Mouse (Mus musculus) MN1 (cell line): ENCODE data around the gene Dhx33.

Experiments used
- DNase-seq: peaks from one replicate; pipeline ENCODE4 v3.0.0-alpha.2; 2016; ENCODE audit warnings: low spot score

Dhx33 gene

GRCm38 (mm10) chr11:71004316-71004773 is at the start of gene Dhx33:
Dhx33 (minus strand) TSS chr11:71004437.
- DNase-seq = peak; percentile 97

GRCm38 (mm10) chr11:71052554-71052953 is 48.3 kb upstream of the Dhx33 start:
- DNase-seq = peak; percentile 56

DNA sequence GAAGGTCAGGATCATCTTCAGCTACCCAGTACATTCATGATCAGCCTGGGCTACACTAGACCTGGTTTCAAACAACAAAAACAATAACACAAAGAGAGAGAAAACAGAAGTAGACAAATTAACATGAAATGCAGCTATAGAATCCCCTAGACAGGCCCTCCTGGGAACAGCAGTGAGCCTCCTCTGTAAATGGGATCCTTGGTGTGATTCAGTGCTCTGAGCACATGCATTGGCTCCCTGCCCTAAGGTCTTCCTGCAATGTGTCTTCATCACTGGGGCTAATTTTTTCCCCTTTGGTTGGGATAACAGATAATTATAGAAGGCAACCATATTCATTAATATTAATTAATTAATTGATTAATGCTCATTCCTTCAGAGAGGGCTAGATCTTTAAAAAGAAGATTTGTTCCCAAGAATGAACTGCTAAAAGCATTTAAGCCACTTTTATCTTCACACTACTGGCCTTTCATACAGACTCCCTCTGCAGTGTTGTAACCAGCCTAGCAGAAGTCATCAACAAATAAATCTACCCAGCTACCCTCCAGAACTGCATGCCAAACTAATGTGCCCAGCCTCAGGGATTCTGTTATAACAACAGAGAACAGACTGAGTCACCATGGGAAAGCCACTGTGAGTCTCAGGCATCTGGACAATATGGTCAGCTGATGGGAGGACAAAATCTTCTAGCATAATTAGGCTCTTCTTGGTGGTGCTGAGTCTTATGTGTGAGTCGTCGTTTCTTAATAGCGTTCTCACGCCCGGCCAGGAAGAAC is 35.5 kb upstream of the Dhx33 start:
- no peak for DNase-seq

- DNase-seq = peak; percentile 41
Observed at GRCm38 (mm10) chr11:71033163-71033761, 29.0 kb upstream of the Dhx33 start, which contains the start of gene 6330403K07Rik. 6330403K07Rik (minus strand) TSS chr11:71033513.

DNA sequence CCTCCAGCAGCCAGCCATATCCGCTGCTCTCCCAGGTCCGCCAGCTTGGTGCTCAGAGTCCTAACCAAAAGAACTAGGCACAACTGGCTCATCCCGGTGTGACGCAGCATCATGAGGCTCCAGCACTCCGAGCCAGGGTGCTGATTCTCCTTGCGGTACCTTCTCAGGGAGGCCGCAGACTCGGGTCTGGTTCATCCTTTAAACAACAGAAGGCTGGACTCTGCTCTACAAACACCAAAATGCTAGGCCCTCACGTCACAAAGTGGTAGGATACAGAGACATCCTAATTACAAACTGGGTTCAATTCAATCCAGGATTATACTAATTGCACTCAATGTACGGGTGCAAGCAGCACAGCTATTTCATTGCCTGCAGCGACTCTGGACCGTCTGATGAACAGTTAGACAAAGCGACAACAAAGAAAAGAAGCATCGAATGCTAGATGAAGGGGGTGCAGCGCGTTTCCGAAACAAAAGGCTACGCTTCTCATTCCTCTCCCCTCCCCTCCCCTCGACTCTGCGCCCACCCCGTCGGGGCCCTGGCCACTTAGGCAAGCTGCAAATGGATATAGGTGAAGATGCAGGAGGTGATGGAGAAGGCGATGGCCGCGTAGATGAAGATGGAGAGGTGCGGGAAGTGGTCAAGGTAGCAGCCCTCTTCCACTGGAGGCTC is 28.4 kb upstream of the Dhx33 start:
- DNase-seq = no peak

GRCm38 (mm10) chr11:71032070-71032469 is 27.8 kb upstream of the Dhx33 start:
- no peak for DNase-seq

- DNase-seq = no peak
Observed at GRCm38 (mm10) chr11:71029403-71030118, 25.3 kb upstream of the Dhx33 start.

- peak; percentile 39 for DNase-seq
Observed at GRCm38 (mm10) chr11:71028280-71028679, 24.0 kb upstream of the Dhx33 start.

DNA sequence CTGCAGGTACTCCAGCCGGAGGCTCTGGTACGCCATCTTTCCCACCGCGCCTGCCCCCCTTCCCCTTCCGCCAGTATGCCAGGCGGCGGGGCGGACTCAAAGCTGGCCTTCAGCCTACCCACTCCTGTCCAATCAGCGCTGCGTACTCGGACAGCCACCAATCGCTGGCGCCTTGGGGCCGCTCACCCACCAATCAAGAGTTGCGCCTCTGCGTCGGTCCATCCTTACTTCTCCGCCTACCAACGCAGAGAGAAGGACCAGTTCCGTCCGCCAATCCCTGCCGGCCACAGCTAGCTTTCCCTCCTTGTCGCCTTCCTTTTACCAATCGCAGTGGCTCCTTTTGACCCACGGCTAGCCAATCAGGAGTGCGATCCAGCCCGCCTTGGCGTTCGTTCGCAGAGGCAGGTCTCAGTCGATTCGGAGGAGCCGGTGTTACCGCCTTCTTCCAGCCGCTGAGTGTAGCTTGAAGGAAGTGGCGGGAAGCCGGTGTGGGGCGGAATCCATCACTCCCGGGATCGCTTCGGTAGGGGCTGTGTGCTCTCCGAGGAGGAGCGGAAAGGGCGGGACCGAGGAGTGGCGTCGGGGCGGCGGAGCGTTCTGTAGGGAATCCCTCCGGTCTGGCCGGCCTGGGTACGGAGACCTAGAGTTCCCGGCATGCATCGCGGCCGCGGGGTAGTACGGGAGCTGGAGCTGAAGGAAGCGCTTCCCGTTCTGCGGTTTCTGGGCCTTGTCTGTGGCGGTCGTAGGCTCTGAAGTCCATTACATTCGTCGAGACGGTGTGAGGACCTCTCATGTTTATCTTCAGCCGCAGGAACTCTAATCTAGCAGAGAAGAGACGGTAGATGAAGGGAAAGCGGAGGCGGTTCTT is 15.2 kb upstream of the Dhx33 start, which contains the start of the genes Mis12 and Derl2:
Gene Mis12 (plus strand): TSS at position 411 of the 868 bp plus-strand sequence.
Gene Derl2 (minus strand): TSS at position 641 of the 868 bp plus-strand sequence.
- DNase-seq = peak; percentile 98

GRCm38 (mm10) chr11:71018416-71019200 is 14.4 kb upstream of the Dhx33 start:
- no peak for DNase-seq

- DNase-seq = no peak
Observed at GRCm38 (mm10) chr11:71017051-71017450, 12.8 kb upstream of the Dhx33 start.

DNA sequence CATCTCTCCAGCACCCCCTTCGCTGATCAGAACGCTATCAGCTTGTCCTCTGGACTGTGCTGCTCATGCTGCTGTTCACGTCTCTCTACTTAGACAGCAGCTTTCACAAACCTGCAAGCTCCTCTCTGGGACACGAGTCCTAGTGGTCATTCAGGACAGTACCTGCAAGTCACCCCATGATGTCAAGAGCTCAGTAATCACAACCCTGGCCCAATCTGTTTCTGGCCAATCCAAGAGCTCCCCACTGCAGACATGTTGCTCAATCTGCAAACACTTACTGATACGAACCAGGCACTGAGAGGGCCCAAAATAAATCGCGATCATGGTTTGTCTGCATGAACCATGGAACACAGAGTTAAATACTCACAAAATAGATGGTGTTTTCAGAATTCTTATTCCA is 8.5 kb upstream of the Dhx33 start:
- DNase-seq = no peak

DNA sequence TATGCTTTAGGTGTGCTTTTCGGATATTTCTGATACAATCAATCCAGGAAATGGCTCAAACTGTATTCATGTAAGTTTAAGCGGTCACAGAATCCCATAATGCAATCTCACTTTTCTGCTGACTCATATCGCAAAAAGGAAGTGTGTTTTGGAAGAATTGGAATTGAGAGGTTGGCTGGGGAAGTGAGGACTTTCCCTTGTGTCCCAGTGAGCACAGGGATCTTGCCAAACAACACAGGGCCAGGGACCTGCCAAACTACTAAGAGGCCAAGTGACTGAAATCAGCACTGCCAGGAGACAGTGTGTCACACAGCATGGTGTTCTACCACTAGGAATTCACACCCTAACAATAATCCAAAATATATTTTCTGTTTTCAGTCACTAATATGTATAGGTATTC is 4.1 kb upstream of the Dhx33 start:
- DNase-seq = no peak

GRCm38 (mm10) chr11:71007831-71008230 is 3.6 kb upstream of the Dhx33 start:
- no peak for DNase-seq

DNA sequence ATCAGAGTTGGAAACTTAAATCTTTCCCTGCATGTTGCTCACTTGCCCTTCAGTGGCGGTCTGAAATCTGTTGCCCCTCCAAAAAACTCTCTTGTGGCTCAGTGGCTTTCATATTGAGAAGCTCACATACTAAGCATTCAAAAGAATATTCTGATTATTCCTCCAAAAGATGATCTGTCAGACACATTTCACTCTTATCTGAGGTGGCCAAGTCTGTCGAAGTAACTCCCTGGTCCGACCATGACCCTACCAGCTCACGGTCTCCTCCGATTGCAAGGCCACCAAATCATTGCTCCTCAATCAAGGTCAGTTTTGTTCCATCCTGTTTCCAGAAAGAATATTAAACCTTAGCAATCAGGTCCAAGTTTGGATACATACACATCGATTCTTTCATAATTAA is 2.8 kb upstream of the Dhx33 start:
- DNase-seq = no peak

GRCm38 (mm10) chr11:71005046-71005445 is 809 bp upstream of the Dhx33 start:
- DNase-seq = no peak

DNA sequence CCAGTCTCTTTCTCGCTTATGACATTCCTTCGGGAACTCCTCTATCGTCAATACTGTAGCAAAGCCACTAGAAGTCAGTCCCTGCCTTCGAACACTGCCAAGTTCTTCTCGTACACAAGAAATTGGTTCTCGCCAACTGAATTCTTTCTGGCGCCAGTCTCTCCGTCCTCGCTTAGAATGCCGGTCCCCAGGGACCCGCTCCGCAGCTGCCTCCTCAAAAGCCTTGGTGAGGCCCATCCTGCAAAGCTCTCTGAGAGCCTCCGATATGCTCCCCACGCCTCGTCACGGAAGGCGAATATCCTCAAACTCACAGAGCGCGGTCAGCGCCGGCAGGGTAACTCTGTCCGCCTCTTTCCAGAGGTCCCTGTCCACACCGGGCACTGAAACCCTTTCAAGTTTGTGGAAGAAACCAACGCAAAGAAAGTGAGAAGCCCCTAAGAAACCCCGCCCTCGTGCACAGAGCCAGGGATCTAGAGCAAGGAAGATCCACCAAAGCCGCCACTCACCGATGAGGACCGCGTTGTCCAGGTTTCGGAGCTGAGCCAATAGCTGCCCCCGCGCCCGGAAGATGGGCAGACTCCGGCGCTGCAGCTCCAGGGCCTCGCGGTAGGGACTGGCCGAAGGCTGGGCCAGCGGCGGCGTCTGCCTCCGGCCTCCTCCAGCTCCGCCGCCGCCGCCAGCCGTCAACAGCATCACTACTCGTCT is 474 bp downstream of the Dhx33 start:
- peak; percentile 74 for DNase-seq

GRCm38 (mm10) chr11:71001167-71001566 is 3.1 kb downstream of the Dhx33 start:
- DNase-seq = no peak

- DNase-seq = peak; percentile 92
Observed at GRCm38 (mm10) chr11:70982557-70983228, 21.5 kb downstream of the Dhx33 start, which contains the start of gene C1qbp. C1qbp (minus strand) TSS chr11:70983026.
